Mouse (Mus musculus): Measurements from ENCODE around the gene Kcnj9. TPM values are rescaled to one million over a fixed set of nuclear protein-coding genes. Genes with fewer than 3 reads are reported as not detected.

Gene Kcnj9
- polyA plus RNA-seq (2017; shearing (Covaris generic)): not detected

DNA sequence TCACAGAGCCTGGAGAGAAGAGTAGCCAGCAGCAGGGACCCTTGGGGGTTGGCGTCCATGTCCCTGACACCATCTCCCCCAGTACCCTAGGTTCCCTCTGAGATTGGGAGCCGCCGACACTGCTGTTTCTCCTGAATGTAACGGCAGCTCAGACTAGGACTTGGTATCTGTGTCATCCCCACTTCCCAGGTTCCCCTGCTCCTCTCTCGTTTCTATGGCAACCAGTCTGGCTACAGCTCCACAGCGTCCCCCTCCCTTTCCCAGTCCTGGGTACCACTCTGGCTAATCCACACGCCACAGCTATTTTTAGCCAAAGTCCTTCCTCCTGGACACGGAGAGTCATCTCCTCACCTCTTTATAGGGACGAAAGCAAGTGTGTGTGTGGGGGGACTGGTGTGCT is at the start of gene Kcnj9:
TSS of gene Kcnj9 (minus strand) at position 188 of the 400 bp plus-strand sequence.

GRCm38 (mm10) chr1:172376198-172376667 is 47.1 kb upstream of the Kcnj9 start, which contains the start of gene Pigm:
Gene Pigm, plus strand, starts transcription at chr1:172376546.

GRCm38 (mm10) chr1:172340729-172341321 is 11.7 kb upstream of the Kcnj9 start, which contains the start of gene Kcnj10:
Gene Kcnj10, plus strand, starts transcription at chr1:172341210.

GRCm38 (mm10) chr1:172297611-172298537 is 31.2 kb downstream of the Kcnj9 start, which contains the start of gene Atp1a2:
Gene Atp1a2, minus strand, starts transcription at chr1:172298064.

Other genes starting within 250 kb of the Kcnj9 start
- gene Copa, start 246.8 kb downstream of the Kcnj9 start, polyA plus RNA-seq (2017; shearing (Covaris generic)): 171 TPM
- 102 TPM for gene Ncstn, start 246.5 kb downstream of the Kcnj9 start, polyA plus RNA-seq (2017; shearing (Covaris generic))
- 40.3 TPM for gene Pex19, start 202.6 kb downstream of the Kcnj9 start, polyA plus RNA-seq (2017; shearing (Covaris generic))
- 107 TPM for gene Dcaf8, start 181.2 kb downstream of the Kcnj9 start, polyA plus RNA-seq (2017; shearing (Covaris generic))
- 80.7 TPM for gene Pea15a, start 122.5 kb downstream of the Kcnj9 start, polyA plus RNA-seq (2017; shearing (Covaris generic))
- gene Casq1, start 109.5 kb downstream of the Kcnj9 start, polyA plus RNA-seq (2017; shearing (Covaris generic)): not detected
- not detected for gene Atp1a4, start 70.9 kb downstream of the Kcnj9 start, polyA plus RNA-seq (2017; shearing (Covaris generic))
- 70.9 TPM for gene Igsf8, start 67.7 kb downstream of the Kcnj9 start, polyA plus RNA-seq (2017; shearing (Covaris generic))
- 0.15 TPM for gene Atp1a2, start 31.3 kb downstream of the Kcnj9 start, polyA plus RNA-seq (2017; shearing (Covaris generic))
- gene Kcnj10, start 11.9 kb upstream of the Kcnj9 start, polyA plus RNA-seq (2017; shearing (Covaris generic)): 0.11 TPM
- 8.9 TPM for gene Pigm, start 47.2 kb upstream of the Kcnj9 start, polyA plus RNA-seq (2017; shearing (Covaris generic))
- not detected for gene Slamf9, start 146.0 kb upstream of the Kcnj9 start, polyA plus RNA-seq (2017; shearing (Covaris generic))
- 0.60 TPM for gene Igsf9, start 152.5 kb upstream of the Kcnj9 start, polyA plus RNA-seq (2017; shearing (Covaris generic))
- gene Tagln2, start 170.7 kb upstream of the Kcnj9 start, polyA plus RNA-seq (2017; shearing (Covaris generic)): 470 TPM
- 1.0 TPM for gene Cfap45, start 191.5 kb upstream of the Kcnj9 start, polyA plus RNA-seq (2017; shearing (Covaris generic))
- gene Vsig8, start 226.6 kb upstream of the Kcnj9 start, polyA plus RNA-seq (2017; shearing (Covaris generic)): not detected